Mouse (Mus musculus) heart, adult 11 months (tissue): Measurements from ENCODE around the gene Axin2.

ENCODE experiments used
- DNase-seq: peaks from one replicate; pipeline ENCODE4 v3.0.0; 2022

Gene Axin2

DNA sequence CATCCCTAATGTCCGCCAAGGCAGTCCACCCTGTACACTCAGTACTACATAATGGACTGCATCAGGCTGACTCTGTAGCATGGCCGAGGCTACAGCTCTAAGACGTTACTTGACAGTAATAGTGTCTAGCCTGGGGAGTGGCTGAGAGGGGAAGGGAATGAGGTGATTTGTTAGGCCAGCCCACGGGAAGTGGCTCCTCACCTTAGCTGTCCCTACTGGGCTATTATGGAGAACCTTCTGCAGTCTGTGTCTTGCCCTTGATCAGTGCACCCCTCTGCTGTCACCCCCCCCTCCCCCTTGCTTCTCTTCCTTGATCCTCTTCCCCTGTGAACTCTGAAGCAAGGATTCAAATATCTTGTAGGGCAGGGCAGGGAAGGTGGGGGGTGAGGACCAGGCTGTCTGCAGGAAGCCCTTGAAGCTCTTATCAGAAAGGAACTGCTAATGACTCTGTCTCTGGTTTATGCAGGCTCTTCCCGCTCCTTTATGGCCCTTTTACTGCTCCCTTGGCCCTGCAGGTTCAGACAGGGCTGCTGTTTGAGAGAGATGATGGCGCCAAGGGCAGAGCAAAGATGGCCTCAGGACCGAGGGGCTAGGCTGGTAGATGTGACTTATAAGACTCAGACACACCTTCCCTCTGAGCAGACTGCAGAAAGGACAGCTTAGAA lies 13.4 kb upstream of the Axin2 start:
- DNase-seq = no peak

- DNase-seq = no peak
These were observed 10.6 kb upstream of the Axin2 start for GRCm38 (mm10) chr11:108909396-108910195.

- DNase-seq = no peak
These were observed 9.7 kb upstream of the Axin2 start for GRCm38 (mm10) chr11:108910328-108910886.

DNA sequence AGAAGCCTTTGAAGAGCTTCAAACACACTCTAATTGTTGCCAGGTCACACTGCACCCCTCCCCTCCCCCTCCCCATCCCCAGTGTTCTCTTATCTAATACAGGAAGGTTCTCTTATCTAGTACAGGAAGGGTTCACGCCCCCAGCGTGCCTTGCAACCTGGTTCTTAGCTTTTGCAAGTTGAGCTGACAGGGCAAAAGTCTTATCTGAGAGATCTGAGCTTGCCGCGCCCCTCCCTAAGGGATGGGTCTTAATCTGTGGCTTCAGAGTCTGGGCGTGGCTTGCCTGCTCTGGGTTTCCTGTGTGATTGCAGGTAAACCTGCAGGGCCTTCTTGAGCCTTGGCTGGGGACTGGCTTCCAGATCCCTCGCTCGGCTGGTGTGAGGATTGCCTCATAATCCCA lies 9.2 kb upstream of the Axin2 start:
- DNase-seq = peak; percentile 93

- DNase-seq = no peak
These were observed 8.0 kb upstream of the Axin2 start for GRCm38 (mm10) chr11:108912174-108912573.

DNA sequence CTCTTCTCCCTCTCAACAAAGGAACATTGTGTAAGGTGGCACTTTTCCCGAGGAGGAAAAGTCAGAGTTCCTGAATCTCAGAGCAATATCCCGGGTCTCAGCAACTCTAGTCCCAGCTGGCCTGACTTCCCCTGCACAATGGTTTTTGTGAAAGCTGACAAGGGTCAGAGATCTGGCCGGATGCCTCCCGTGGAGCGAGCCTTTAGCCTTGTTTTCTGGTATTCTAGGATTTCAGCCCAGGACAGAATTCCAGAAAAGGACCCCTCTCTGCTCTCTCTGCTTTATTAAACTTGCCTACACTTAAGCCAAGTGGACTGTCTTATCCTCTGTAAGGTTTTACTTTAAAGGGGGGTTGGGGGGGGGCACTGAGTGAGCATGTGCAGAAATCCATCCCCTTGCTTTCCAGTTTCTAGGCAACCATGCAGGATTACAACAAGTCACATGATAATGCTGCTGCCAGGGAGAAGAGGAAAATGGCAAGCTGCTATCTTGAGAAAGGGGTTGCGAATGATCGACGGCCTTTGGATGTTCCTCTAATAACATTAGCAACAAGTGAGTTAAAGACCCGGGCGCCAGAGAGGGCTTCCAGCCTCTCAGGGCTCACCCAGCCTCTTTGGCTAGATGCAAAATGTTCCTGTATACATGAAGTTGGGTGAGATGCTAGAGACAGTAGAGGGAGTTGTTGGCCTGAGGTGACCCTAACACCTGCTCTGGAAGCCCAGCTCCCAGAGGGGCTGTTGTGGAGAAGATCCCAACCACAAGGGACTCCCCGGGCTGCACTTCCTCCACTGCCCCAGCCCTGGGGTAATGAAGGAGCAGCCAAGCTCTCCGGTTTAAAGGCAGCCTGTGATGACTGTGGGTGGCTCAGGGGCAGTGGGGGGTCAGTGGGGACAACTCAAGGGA lies 2.5 kb upstream of the Axin2 start:
- peak; percentile 94 for DNase-seq

GRCm38 (mm10) chr11:108920636-108921505 lies 722 bp downstream of the Axin2 start:
- peak; percentile 99 for DNase-seq

DNA sequence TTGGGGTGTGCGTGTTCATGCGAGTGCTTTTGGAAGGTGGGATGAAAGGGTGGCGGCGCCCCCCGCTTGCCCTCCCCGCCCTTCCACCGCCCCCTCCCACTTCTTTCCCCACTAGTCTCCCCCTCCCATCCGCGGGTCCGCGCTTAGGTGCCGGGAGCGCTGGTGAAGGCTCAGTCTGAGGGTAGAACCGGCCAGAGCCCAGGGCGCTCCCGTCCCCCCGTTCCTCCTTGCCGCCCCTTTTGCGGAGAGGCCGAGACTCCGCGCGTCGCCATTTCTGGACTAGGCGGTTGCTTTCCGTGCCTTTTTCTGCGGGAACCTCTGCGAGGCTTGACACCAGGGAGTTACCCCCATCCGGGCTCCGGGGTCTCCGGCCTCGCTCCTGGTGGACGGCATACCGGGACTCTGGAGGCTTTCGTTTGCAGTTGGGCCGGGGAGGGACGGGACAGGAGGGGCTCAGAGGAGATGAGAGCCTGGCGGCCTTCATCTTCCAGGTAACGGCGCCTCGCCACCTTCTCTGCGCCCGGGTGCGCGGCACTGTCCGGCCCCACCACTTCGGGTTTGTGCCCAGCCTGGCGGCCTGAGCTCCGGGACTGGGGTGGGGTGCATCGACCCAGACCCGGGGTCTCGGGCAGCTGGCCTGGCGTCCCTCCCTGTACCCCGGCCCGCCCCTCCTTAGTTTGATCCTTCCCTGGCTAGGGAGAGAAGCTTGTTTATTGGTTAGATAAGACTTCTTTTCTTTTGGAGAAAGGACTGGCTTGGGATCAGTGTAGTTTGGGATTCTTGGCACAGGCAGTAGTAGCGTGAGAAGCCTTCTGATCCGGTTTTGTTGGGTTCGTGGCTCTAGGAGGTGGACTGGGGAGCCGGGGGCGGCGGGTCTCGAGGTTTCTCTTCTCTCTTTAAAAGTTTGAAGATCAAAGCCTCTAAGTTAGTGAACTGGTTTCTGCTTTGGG lies 1.6 kb downstream of the Axin2 start:
- DNase-seq = peak; percentile 94

GRCm38 (mm10) chr11:108922511-108923187 lies 2.5 kb downstream of the Axin2 start:
- DNase-seq = no peak

GRCm38 (mm10) chr11:108923188-108923575 lies 3.0 kb downstream of the Axin2 start:
- DNase-seq = no peak

- DNase-seq = no peak
These were observed 3.6 kb downstream of the Axin2 start for GRCm38 (mm10) chr11:108923781-108924180.

DNA sequence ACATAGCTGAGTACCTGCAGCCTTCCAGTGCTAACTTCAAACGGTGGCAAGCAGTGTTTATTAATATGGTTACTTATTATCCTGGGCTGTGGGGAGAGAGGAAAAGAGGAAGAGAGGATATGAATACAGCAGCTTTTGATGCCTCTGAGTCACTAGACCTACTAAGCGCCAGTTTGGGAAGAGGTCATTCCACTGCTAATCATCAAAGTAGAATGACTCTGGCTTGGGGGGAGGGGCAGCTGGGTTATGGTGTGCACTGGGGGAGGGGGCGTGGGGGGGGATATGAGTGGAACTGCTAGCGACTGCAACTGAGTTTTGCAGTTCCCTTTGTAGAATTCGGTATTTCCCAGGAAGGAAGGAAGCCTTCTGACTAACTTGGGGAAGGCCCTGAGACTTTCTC lies 4.2 kb downstream of the Axin2 start:
- no peak for DNase-seq

GRCm38 (mm10) chr11:108925202-108925601 lies 5.1 kb downstream of the Axin2 start:
- peak; percentile 96 for DNase-seq

DNA sequence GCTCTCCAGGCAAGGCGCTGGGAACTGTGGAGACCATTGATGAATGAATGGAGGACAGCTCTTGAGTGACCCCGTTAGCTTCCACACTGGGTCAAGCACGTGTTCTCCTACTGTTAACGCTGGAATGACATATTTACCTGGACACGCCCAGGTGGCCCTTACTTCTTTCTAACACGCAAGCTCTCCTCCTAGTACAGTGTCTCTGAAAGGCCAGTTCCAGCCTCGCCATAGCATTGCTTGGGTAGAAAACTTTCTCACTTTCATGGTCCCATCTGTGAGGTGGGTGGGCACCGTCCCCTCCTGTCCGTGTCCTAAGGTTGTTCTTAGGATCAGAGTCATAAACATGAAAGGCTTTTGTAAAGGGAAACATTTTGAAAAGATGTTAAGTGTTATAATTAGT lies 5.7 kb downstream of the Axin2 start:
- DNase-seq = no peak

- no peak for DNase-seq
These were observed 6.4 kb downstream of the Axin2 start for GRCm38 (mm10) chr11:108926345-108927092.

DNA sequence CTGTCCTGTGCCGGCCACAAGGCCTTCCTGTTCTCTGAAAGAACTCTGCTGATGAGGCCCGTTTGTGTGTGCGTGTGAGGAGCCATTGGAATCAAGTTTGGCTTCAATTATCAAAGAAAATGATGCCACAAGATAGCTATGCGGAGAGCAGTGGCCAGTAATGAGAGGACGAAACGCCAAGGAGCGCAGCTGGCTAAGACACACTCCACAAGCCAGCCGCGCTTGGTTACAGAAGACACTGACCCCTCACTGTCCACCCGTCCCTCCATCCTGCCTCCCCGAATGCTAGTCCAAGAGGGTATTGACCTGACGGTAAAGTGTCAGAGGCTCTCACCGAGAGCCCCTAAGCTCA lies 6.9 kb downstream of the Axin2 start:
- DNase-seq = no peak

- DNase-seq = no peak
These were observed 7.9 kb downstream of the Axin2 start for GRCm38 (mm10) chr11:108928096-108928495.

- no peak for DNase-seq
These were observed 8.6 kb downstream of the Axin2 start for GRCm38 (mm10) chr11:108928752-108929151.

DNA sequence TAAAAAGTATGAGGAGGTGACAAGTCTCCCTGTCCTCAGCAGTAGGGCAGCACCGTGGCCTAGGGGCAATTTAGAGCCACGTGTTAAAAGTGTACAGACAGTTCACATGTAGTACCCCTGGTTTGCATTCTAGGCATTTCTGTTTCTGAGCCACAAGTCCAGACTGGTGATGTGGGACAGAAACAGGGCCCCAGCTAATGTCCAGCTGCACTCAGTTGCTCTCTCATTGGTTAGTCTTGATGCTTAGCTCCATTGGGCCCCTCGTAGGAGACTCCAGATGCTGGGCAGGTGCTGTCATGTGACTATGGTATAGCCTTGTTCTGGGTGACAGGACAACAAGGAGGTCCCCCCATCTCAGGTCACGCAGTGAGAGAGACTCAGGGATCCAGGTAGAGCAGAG lies 9.0 kb downstream of the Axin2 start:
- DNase-seq = no peak

DNA sequence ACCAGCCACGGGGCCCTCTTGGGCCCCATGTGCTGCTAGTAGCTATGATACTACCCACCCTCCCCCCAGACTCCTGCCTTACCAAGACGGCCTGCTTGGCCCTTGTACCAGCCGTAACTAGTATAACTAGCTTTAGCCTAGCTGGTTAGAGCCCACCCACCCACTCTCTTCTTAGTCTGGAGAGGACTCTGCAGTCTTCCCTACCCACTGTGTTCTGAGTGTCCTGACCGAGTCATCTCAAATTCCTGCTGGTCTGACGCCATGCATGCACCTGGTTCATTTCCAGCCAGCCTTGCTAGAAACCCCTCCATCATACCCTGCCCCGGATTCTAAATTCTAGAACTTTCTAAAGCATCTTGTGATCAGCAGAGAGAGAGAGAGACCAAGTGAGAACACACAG lies 9.6 kb downstream of the Axin2 start:
- no peak for DNase-seq
